Mouse (Mus musculus) thymus, postnatal 4 days (tissue): ENCODE data around the gene St6galnac3.

ENCODE experiments used
- DNase-seq: peaks from one replicate; pipeline ENCODE4 v3.0.0; 2021

The St6galnac3 gene

DNA sequence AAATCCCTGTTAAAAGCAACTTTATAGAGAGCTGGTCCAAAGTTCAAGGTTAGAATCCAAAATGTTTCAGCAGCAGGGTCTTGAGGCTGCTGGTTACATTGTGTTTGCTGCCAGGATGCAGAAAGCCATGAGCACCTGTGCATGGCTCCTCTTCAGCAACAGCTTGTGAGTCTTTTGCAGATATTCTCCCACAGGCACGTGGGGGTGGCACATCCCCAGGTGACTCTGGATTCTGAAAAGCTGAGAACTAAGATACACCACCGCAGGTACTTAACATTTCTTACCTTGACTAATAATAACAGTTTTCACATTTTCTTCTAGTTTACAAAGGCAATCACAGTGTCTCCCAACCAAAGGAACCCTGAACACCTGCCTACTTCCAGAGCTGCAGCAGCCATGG, 387.8 kb downstream of the St6galnac3 start:
- DNase-seq = no peak

DNA sequence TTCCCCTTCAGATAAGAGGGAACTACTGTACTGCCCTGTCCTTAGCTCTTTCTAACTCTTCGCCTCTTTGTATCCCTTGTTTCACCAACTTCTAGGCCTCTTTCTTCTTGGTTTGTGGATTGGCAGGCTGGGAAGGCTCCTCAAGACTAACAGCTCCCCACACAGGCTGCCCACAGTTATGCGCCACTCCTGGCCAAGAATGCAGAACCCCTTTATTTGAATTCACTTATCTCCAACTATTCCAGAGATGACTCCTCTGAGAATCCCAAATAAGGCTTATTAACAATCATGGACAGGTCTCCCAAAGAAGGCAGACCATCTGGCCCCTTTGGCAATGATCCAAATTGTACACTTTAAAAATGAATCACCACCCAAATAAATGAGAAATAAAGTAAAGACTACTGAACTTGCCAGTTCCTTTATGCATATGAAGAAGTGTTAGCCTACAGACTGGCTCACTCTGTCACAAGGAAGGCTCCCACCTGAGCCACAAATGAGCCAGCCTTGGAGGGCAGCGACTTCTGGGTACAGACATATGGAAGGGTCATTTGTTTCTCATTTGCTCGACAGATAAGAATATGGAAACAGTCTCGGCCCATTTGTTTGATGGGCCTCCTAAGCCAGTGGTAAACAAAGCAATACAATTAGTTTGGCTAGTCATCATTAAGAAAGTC, 390.7 kb downstream of the St6galnac3 start:
- no peak for DNase-seq

DNA sequence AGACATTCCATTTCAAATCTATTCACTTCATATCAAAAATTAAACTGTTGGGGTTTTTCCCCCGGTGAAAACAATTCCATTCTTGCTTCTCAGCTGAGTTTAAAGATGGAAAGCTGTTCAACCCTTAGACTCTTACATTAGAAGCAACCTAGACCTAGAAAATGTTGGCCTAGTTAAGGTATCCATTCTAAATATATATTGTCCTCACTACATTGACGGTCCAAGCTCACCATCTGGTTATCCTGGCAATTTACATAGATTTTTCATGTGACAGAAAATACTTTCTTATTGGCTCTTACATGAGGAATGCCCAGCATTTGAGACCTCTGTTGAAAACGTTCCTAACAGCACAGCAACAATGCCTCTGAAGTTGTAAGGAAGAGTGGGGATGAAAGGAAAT, 400.7 kb downstream of the St6galnac3 start:
- DNase-seq = no peak

DNA sequence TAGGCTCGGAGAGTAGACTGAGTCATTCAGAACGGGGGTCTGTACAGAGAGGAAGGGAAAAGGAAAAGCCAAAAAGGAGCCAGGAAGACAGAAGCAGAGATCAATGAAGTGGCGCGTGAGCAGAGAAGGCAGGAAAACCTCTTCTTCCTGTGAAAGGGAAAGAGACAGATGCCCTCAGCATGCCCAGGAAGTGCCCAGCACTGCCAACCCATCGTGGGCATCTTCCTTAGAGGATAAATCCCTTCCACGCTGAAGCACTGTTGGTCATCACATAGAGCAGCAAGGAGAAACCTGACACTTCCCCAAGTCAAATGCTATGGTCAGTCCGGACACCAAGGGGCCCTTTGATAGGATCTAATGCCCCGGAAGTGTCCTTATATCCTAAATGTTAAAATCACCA, 401.5 kb downstream of the St6galnac3 start:
- DNase-seq = no peak

GRCm38 (mm10) chr3:153313583-153313982, 411.4 kb downstream of the St6galnac3 start:
- DNase-seq = peak; percentile 16

DNA sequence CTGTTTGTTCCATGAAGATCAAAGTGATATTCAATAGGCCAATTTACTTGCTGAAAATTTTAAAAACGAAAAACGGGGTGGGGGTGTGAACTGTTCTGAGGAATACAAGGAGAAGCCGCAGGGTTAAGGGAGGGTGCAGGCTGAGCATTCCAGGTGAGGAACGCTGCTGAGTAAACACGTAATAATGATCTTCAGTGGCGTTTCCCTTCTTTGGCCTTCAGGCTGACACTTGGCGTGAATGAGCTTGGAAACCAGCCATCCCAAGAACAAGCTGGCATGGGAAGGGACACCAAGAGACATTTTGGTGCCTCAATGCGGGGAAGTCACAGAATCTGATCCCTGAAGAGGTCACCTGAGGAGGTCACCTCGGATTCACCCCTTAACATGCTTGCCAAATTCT, 411.8 kb downstream of the St6galnac3 start:
- DNase-seq = no peak

DNA sequence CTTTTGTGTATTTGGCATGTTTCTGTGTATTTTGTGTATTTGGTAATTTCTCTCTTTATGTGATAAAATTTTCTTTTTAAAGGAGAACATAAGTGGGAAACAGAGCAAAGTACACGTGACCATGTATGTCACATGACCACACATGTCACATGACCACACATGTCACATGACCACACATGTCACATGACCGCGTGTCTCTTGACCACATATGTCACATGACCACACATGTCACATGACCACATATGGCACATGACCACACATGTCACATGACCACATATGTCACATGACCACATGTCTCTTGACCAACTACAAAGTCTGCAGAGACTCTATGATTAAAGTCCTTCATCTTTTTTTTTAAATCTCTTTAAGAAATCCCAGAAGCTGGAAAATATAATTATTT, 413.0 kb downstream of the St6galnac3 start:
- no peak for DNase-seq

DNA sequence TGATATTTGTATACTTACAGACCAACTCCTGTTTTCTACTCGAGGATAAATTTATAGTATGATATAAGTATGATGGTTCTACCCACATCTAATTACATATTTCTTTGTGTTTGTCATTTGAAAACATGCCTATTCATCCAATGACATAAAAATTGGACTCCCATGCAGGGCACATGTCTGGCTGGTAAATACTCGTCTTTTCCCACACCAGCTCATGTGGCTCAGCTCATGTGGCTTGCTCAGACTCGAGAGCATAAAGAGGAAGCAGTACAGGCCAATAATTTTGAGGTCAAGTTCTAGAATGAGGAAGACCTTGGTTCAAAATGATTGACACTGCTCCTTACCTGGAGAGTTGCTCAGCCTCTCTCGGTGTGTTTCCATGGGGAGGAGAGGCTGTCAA, 416.6 kb downstream of the St6galnac3 start:
- DNase-seq = no peak

GRCm38 (mm10) chr3:153305153-153305552, 419.8 kb downstream of the St6galnac3 start:
- no peak for DNase-seq

DNA sequence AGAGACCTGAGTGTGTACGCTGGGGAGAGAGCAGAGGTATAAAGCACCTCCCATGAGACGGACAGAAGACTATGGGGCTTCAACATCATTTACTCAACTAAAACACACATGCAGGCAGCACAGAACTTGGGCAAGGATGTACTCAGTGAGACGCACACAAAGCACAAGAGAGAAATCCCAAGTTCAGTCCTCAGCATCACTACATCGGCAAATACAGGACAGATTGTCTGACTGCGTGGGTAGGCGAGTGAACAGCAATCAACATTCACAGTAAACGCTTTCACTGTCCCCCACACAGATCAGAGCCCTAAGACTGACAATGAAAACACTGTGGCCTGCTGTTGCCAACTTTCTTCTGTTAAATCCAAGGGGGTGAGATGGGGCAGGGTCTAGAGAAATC, 422.6 kb downstream of the St6galnac3 start:
- DNase-seq = no peak

DNA sequence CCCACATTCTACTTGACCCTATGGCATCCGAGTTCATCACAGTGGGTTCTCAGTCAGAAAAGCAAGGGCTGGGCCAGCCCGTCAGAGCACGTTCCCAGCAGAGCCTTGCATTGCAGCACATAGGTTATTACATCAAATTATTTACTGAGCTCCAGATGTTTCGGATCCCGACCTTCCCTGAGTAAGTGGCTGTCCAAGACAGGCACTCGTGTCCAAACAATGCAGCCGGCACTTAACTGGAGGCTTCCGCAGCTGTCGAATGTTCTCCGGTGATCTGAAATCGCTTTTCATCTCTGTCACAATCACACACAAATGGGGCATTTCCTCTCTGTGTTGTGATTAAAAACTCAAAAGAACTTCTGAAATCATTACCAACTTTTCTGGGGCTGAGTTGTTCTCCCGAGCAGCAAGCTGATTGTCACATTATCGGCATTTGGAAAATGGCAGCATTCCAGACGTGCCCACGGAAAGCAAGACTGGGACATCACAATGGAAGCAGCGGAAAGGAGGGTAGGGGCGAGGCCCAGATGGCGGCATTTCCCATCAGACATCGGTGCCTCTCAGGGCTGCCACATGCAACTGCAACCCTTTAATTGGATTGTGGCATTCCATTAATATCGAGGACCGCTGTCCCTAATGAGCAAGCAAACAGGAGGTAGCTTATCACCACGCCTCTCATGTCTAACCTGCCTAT, 428.5 kb downstream of the St6galnac3 start:
- DNase-seq = no peak

DNA sequence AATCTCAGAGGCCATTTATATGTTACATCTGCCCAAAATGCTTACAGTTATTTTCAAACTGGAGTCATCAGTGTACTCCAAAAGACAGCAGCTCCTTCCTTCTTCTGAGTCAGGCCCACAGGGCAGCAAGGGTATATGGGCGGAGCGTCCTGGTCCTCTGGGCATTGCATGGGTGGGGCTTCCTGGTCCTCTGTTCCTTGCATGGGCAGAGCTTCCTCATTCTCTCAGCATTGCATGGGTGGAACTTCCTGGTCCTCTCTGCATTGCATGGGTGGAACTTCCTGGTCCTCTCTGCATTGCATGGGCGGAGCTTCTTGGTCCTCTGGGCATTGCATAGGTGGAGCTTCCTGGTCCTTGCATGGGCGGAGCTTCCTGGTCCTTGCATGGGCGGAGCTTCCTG, 432.1 kb downstream of the St6galnac3 start:
- peak; percentile 13 for DNase-seq

GRCm38 (mm10) chr3:153292363-153292762, 432.6 kb downstream of the St6galnac3 start:
- no peak for DNase-seq

DNA sequence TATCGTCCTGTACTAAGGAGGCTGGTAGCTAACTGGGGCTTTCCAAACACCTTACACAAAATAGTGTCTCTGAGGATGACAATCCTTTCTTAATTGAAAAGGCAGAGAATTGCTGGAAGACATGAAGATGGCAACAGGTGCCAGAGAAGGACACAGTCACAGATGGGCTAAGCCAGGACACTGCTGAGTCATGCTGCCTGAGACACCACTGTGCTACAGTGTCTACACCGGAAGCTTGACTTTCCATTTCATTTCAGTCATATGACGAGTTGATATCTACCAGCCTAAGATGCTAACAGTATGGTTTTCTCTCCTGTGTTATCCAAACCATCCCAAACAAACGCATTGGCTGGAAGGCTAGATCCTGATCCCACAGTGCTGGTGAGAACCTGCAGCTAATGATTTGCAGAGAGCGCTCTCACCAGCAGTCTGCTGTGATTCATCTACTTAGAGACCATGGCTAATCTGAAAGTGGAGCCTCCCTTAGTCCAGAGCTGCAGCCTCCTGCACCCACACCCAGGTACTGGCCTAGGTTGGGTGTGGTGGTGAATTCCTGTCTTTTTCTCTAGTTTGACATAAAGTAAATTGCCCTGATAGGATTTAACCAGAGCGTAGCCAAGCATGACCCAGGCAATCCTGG, 433.4 kb downstream of the St6galnac3 start:
- DNase-seq = no peak

GRCm38 (mm10) chr3:153289971-153290370, 435.0 kb downstream of the St6galnac3 start:
- no peak for DNase-seq

DNA sequence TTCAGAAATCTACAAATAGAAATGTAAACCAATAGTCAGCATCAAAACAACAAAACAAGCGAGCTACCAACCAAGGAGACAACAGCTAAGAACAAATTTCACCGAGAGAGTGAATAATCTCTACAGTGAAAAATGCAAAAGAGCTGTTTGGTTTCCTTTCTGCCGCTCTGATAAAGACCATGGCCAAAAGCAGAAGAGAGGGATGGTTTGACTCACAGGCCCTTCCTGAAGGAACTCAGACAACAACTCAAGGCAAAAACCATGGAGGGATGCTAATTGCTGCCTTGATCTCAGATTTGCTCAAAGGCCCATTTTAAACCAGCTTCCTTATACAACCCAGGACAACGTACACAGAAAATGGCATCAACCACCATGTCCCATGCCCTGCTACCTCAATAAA, 437.4 kb downstream of the St6galnac3 start:
- DNase-seq = no peak

GRCm38 (mm10) chr3:153287081-153287480, 437.9 kb downstream of the St6galnac3 start:
- DNase-seq = no peak

DNA sequence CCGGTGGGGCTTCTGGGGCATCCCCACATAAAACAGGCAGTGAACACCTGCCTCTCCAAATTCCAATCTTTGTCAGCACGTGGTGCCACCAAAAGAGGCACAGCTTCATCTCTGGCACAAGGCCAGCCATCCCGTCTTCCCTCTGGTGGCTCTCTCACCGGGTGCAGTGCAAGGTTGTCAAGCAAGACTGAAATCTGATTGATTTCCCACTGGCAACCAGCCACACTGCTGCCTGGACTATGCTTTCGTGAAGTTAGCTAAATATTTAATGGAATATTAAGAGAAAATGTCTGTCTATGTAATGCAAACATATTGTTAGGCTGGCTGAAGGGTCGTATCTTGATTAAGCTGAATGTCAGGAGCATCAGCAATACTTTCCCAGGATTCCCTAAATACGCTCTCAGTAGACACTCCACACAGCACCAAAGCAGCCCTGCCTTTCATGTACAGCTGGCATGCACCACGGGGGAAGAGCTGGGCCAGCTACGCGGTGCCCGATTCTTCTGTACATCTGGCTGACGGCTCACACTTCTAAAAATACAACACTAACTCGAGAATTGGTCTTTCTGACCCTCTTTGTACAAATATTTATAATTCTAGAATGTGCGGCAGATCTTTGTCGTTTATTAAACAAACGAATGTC, 442.7 kb downstream of the St6galnac3 start:
- no peak for DNase-seq

DNA sequence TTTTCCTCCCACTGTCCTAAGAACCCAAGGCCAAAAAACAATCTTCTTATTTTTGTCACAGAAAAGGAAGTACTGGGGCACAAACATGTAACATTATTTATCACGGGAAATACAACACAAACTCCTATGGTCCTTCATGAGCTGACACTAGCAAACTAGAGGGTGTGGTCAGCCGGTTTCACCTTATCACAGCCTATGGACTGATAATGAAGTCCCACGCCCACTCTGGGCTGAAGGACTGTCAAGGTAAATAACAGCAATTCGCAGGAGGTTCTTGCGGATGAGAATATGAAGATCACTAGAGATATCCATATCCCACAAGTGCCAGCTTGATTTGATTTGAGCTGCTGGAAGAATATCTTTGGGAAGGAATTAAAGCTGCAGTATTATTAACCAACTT, 446.7 kb downstream of the St6galnac3 start:
- DNase-seq = no peak

- DNase-seq = no peak
Observed at GRCm38 (mm10) chr3:153277389-153277999, 447.5 kb downstream of the St6galnac3 start.

GRCm38 (mm10) chr3:153276830-153277388, 448.1 kb downstream of the St6galnac3 start:
- DNase-seq = no peak

GRCm38 (mm10) chr3:153276101-153276829, 448.7 kb downstream of the St6galnac3 start:
- no peak for DNase-seq
